Mouse (Mus musculus) small intestine, adult 2 months (tissue): ENCODE data around the gene Isx. TPM values are rescaled to one million over a fixed set of nuclear protein-coding genes. Genes with fewer than 3 reads are reported as not detected.
A peak's percentile ranks its signal among the peaks of the same experiment; 100 is the strongest.

ENCODE experiments used
- H3K27ac ChIP-seq: fragments of 200-500 bp; 2 replicates; pipeline ENCODE4 v1.5.1; 2012; ENCODE audit warnings: low read depth, low read length, control low read depth, inconsistent platforms; ENCODE audit not compliant: insufficient read depth
- H3K27me3 ChIP-seq: fragments of 200-500 bp; 2 replicates; pipeline ENCODE4 v1.6.1; 2012; ENCODE audit warnings: mild to moderate bottlenecking, moderate library complexity, low read length, inconsistent platforms; ENCODE audit not compliant: control insufficient read depth, insufficient read depth
- H3K36me3 ChIP-seq: fragments of 200-500 bp; 2 replicates; pipeline ENCODE4 v1.6.1; 2012; ENCODE audit warnings: mild to moderate bottlenecking, low read length, control low read depth, inconsistent platforms; ENCODE audit not compliant: control insufficient read depth, insufficient read depth
- H3K4me1 ChIP-seq: fragments of 200-500 bp; 2 replicates; pipeline ENCODE4 v1.6.1; 2012; ENCODE audit warnings: low read length, inconsistent platforms, mixed read lengths; ENCODE audit not compliant: control insufficient read depth, insufficient read depth, insufficient read length
- H3K4me3 ChIP-seq: fragments of 200-500 bp; 2 replicates; pipeline ENCODE4 v1.5.1; 2012; ENCODE audit warnings: low read depth, mild to moderate bottlenecking, control low read depth, inconsistent platforms, low read length, moderate library complexity
- CTCF ChIP-seq: fragments of 200-500 bp; IDR thresholded peaks from 2 replicates; pipeline ENCODE4 v1.5.1; 2012; ENCODE audit warnings: low read depth, mild to moderate bottlenecking, control low read depth, inconsistent platforms, low read length, moderate library complexity, mixed read lengths; ENCODE audit not compliant: insufficient replicate concordance, insufficient read length; ENCODE audit errors: extremely low read depth
- POLR2A ChIP-seq: fragments of 200-500 bp; IDR thresholded peaks from 2 replicates; pipeline ENCODE4 v1.6.1; 2012; ENCODE audit warnings: low read depth, mild to moderate bottlenecking, control low read depth, inconsistent platforms, low read length, moderate library complexity
- WGBS: fragments of 180-500 bp; shearing (Covaris S2); methylation state at CpG from one replicate; pipeline ENCODE4 v1.1.7; 2018; 5-methylcytosine and 5-hydroxymethylcytosine counted together
- polyA plus RNA-seq: library from polyadenylated mRNA; depleted of rRNA; stranded (reverse); fragments of >200 nt; gene quantifications from 2 replicates; pipeline ENCODE4 v1.2.3, GENCODE M21; 2012; rRNA removed

The Isx gene
- polyA plus RNA-seq, 1 experiment = 144 TPM

DNA sequence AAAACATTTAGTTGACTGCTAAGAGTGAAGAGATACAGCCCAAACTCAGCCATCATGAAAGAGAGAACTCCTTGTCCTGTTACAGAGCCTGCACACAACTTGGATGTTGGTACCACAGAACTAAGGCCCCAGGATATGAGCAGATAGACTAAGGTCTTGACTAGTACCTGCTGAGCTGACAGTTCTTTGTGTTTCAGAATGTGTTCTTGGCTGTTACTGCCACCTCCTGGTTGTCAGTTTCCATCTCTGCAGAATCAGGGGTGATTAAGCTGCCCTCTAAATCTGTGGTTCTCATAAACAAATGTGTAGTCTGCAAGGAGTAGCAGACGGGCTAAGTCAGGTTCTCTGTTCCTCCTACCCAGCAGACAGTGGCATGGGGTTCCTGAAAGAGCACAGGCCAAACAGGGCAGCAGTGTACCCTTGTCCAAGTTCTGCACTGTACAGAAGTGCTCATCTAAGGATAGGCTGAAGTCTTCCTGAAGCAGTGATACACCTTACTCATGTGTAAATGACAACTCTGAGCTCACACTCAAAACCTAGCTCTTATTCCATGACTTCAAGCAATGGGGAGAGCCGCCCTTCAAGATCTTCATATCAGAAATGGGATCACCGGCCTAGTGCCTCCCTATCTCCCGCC, 49.0 kb downstream of the Isx start:
- 0 out of 2 replicates have a peak, but pooled peaks have one; percentile 6 for TF ChIP-seq CTCF
- no peak for TF ChIP-seq POLR2A
- Histone ChIP-seq H3K27me3 (no peaks in the 10 kb centered on the region), H3K4me3 (no peak overlapping the region), H3K4me1 (peaks cover 25% of the 10 kb centered on the region; the same call in 1 of the 2 replicates), H3K27ac (peak overlapping the region; percentile 72), H3K36me3 (no peaks in the 10 kb centered on the region)
- 52% methylated on average over 4 of the region's 4 CpGs for WGBS

DNA sequence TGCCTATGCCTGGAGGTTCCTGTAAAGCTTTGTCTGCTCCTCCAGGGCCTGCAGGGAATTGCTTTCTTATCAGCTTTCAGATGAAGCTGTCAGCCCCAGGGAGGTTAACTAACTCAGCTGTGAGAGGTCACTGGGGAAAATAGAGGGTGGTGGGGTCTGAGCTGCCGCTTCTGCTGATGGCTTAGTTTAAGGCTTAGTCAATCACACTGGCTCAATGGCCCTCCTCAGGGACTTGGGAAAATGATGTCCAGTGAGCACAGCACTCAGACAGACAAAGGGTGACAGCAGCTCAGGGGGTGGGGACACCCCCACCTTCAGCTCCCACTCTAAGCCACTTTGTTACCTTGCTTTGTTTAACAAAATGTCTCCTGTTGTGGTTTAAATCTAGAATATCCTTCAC, 55.0 kb downstream of the Isx start:
- no peak overlapping the region for H3K4me3 ChIP-seq
- TF ChIP-seq POLR2A = no peak
- no peak for TF ChIP-seq CTCF
- no peaks in the 10 kb centered on the region for H3K4me1 ChIP-seq
- no peaks in the 10 kb centered on the region for H3K27me3 ChIP-seq
- no peak overlapping the region for H3K27ac ChIP-seq
- WGBS = 86% methylated on average over 1 of the region's 1 CpGs
- H3K36me3 ChIP-seq = no peaks in the 10 kb centered on the region

DNA sequence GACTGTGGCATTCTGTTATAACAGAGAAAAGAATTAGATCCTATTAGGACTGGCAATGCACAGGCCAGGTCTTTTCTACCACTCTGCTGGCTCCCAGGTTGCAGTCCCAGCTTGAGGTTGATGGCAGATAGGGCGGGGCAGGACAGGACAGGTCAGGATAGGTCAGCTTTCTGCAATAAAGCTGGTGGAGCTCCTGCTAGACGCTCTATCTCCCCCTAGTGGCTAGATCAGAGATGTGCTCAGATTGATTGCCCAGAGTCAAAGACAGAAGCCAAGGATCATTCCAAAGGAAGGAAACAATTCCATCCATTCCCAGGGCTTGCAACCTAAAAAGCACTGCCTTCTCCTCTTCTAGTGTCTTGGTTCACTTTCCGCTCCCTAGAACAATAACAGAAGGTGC, 57.8 kb downstream of the Isx start:
- Histone ChIP-seq H3K4me1 (no peaks in the 10 kb centered on the region; the same call in 1 of the 2 replicates), H3K36me3 (no peaks in the 10 kb centered on the region), H3K4me3 (no peak overlapping the region), H3K27me3 (no peaks in the 10 kb centered on the region), H3K27ac (no peak overlapping the region)
- WGBS = 24% methylated on average over 3 of the region's 3 CpGs
- TF ChIP-seq POLR2A = no peak
- peak; percentile 67; the same call in 1 of the 2 replicates for TF ChIP-seq CTCF

DNA sequence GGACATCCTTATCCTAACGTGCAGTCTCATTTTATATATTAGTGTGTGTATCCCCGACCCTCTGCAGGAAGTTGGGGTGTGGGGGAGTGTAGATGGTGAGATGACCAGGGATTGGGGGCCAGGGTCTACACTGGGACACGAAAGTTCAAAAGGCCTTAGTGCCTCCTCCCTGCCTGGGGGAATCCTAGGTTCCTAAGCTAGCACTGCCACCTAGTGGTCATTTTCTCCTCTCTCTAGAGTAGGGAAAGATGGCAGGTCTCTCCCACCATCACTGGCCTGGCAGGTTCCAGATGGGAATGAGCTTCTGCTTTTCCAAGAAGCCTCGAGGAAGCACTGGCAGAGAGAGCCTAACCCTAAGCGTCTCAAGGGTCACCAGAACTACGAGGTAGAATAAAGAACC, 62.3 kb downstream of the Isx start:
- TF ChIP-seq CTCF = peak; percentile 80; the same call in 1 of the 2 replicates
- TF ChIP-seq POLR2A = no peak
- no peak overlapping the region for H3K27ac ChIP-seq
- H3K4me1 ChIP-seq = no peaks in the 10 kb centered on the region; the same call in 1 of the 2 replicates
- 34% methylated on average over 6 of the region's 6 CpGs for WGBS
- no peak overlapping the region for H3K4me3 ChIP-seq
- H3K36me3 ChIP-seq = no peaks in the 10 kb centered on the region
- H3K27me3 ChIP-seq = no peaks in the 10 kb centered on the region

DNA sequence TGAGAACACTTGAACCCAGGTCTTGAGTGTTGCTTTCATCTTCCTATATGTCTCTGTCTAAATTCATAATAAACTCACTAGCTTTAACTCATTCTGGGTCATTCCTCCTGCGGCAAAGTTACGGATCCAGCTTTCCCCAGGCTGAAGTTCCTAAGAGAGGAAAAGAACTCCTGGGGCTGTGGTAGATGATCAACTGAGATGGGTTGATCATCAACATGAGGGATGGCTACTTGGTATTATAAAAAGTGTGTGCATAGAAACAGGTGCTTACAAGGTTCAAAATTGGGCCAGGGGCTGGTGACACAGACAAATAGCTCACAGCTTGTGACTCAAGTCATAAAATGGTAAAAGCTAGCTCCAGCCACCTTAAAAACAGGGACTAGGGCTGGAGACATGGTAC, 63.7 kb downstream of the Isx start:
- no peak for TF ChIP-seq CTCF
- TF ChIP-seq POLR2A = no peak
- no peaks in the 10 kb centered on the region for H3K27me3 ChIP-seq
- no peaks in the 10 kb centered on the region; the same call in 1 of the 2 replicates for H3K4me1 ChIP-seq
- H3K4me3 ChIP-seq = no peak overlapping the region
- WGBS = 89% methylated on average over 2 of the region's 2 CpGs
- H3K36me3 ChIP-seq = no peaks in the 10 kb centered on the region
- H3K27ac ChIP-seq = no peak overlapping the region

DNA sequence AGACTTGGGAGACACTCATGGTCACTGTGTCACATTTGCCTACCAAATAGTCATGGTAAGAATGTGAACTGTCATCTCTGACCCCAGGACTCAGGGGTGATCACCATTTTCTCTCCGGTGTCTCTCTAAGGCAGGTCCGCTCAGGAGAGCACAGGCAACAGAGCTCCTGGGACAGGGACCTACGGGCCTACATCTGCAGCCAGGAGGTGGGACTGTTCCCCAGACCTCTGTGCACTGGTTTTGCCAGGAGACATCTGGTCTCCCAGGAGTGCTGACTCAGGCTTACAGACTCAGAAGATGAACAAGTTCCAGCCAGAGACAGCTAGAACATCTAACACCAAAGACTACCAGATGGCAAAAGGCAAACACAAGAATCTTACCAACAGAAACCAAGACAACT, 69.1 kb downstream of the Isx start:
- TF ChIP-seq CTCF = no peak
- TF ChIP-seq POLR2A = no peak
- Histone ChIP-seq H3K36me3 (no peaks in the 10 kb centered on the region), H3K27me3 (no peaks in the 10 kb centered on the region), H3K4me1 (no peaks in the 10 kb centered on the region), H3K27ac (no peak overlapping the region), H3K4me3 (no peak overlapping the region)
- WGBS = 92% methylated on average over 3 of the region's 3 CpGs

Other genes starting within 250 kb of the Isx start
- gene Hmgxb4, start 120.2 kb downstream of the Isx start, polyA plus RNA-seq = 2.0 and 3.9 TPM in 2 replicates
- 19.2 and 28.0 TPM in 2 replicates for gene Tom1, start 160.5 kb downstream of the Isx start, polyA plus RNA-seq
- 2.8 and 5.0 TPM in 2 replicates for gene Hmox1, start 220.4 kb downstream of the Isx start, polyA plus RNA-seq
- 8.7 and 22.0 TPM in 2 replicates for gene Mcm5, start 236.4 kb downstream of the Isx start, polyA plus RNA-seq